Mouse (Mus musculus) C3H10T1/2 (cell line): ENCODE results near the gene Rab6a. TPM values are rescaled to one million over a fixed set of nuclear protein-coding genes. Genes with fewer than 3 reads are reported as not detected.

Experiments used
- polyA plus RNA-seq, 2 experiments: library from polyadenylated mRNA; unstranded; fragments of >200 nt; fragmentation: generic; extraction: Trizol; gene quantifications; one replicate each; pipeline ENCODE4 v1.2.1; 2012; ENCODE audit warnings: missing spikeins in 2 of 2

The Rab6a gene
- 10 to 100 TPM in 1 of 2 experiments, 1 to 10 TPM in 1; 5.5 to 22.9 TPM for polyA plus RNA-seq

DNA sequence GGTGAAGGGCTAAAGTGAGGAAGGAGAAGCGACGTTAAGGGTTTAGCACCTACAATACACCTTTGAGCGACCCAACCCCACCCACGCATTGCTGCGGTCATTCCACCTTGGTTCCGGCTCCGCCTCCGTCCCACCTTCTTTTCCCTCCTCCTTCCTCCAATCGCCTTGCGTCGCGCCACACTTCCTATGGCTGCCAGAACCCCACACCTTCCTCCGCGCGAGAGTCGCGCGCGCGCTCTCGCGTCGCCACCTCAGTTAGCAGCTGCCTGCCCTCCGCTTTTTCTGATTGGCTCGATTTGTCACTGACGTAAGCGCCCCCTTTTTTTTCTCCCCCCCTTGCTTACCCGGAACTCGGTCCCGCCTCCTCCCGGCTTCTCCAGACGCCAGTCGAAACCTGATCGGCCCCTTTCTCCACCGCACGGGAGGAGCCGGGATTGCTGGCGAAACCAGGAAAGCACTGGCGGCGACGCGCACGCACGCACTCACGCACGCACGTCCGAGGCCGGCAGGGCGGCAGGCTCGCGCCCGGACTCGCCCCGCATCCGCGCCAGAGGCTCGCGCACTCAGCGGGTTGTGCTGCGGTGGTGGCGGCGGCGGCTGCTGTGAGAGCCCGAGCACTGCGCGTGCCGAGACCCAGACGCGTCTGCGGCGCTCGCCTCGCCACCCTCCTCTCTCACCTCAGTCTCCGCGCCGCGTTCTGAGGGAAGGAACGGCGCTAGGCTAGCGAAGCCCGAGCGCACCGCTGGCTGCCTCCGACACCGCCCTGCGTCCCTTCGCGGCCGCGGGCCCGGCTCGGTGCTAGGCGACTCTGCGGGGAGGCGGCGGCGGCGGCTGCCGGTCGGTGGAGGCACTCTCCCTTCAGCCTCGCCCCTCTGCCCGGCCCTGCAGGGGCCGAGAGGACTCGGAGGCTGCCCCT is at the start of gene Rab6a:
Gene Rab6a (plus strand): TSS at position 197 of the 916 bp plus-strand sequence.

GRCm38 (mm10) chr7:100608130-100608741 is 1.0 kb downstream of the Rab6a start, which contains the start of gene Mrpl48:
Gene Mrpl48 (minus strand): TSS chr7:100608301.

GRCm38 (mm10) chr7:100662231-100662630 is 55.0 kb downstream of the Rab6a start, which contains the start of gene Plekhb1:
Gene Plekhb1 (minus strand): TSS chr7:100662414.

Other genes starting within 250 kb of the Rab6a start
- gene C2cd3, start 235.2 kb upstream of the Rab6a start, polyA plus RNA-seq = 1 to 10 TPM; 1.1 to 9.2 TPM
- 10 to 100 TPM; 10.9 to 26.6 TPM for gene Ppme1, start 235.1 kb upstream of the Rab6a start, polyA plus RNA-seq
- under 1 TPM in 1 of 2 experiments, not detected in 1; 0.05 TPM for gene Ucp3, start 134.4 kb upstream of the Rab6a start, polyA plus RNA-seq
- under 1 TPM; 0.12 to 0.78 TPM for gene Ucp2, start 114.1 kb upstream of the Rab6a start, polyA plus RNA-seq
- not detected for gene Dnajb13, start 92.5 kb upstream of the Rab6a start, polyA plus RNA-seq
- 10 to 100 TPM; 11.0 to 11.3 TPM for gene Coa4, start 70.3 kb upstream of the Rab6a start, polyA plus RNA-seq
- gene Mrpl48, start 891 bp downstream of the Rab6a start, polyA plus RNA-seq = 10 to 100 TPM; 23.0 to 26.3 TPM
- gene Plekhb1, start 55.0 kb downstream of the Rab6a start, polyA plus RNA-seq = under 1 TPM; 0.22 to 0.39 TPM
- 10 to 100 TPM in 1 of 2 experiments, 1 to 10 TPM in 1; 3.7 to 24.4 TPM for gene Fam168a, start 99.2 kb downstream of the Rab6a start, polyA plus RNA-seq